Mouse (Mus musculus) kidney, postnatal 25 days (tissue): ENCODE results near the gene Exoc6.
"Not testable (repeated sequence)": the region's sequence is repeated elsewhere in the genome, so short reads cannot be mapped to it uniquely, and the experiment has no call there.

Source experiments
- DNase-seq, 2 experiments: peaks; one replicate each; pipeline ENCODE4 v3.0.0; 2021; ENCODE audit warnings: mixed read lengths in 2 of 2

Gene Exoc6

DNA sequence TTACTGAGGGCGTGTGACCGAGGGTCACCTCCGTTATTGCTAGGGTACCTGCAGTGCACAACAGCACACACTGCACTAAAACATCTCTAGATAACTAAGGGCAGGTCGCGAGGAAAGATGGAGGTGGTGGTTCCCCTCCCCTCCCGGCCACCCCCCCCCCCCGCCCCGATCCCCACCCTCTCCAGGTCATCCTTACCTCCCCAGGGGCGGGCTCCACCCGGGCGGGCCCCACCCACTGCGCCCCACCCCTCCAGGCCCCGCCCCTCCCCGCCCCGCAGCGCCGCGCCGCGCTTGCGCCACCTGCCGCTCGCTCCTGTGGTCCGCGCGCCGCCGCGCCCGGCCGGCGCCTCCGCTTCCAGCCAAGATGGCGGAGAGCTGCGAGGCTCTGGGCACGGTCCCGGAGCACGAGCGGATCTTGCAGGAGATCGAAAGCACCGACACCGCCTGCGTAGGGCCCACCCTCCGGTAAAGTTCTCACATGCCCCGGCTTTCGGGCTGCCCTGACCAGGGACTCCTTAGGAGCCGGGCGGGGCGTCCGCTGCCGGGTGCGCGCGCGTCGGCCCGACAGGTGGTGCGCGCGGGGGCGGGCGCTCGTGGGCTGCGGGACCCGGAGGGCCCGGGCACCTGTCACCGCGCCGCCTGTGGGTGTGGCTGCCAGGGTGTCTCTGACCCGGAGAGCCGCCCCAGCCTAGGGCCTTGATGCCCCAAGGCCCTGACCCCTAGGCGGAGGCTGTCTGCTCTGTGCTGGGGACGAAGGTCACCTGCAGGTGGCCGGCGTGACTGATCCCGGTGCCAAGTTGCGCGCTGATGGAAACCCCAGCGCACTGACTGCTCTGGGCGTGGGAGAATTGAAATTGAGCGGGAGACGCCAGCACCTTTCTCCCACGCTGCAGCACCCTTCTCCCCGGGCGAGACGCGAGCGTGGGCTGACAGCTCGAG, at the start of gene Exoc6:
Gene Exoc6, plus strand, starts transcription at position 318 of the 939 bp plus-strand sequence.
- peak; percentile 80 to 92 for DNase-seq

DNA sequence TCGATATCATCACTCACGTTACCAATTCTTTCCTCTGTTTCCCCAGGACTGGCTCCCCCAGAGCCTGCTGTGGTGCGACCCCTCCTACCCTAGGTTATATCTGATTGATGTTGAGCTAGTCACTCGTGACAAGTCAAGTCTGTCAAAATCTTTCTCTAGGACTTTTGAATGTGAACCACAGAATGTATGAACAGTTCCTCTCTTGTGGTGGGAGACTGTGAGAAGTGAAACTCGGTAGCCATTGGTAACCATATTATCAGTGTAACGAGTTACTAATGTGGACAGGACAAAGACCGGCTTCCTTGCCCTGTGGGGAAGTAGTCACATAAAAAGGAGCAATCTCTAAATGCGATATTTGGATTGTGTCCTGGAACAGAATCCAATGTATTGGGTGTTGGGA, 47.2 kb upstream of the Exoc6 start:
- DNase-seq = no peak

DNA sequence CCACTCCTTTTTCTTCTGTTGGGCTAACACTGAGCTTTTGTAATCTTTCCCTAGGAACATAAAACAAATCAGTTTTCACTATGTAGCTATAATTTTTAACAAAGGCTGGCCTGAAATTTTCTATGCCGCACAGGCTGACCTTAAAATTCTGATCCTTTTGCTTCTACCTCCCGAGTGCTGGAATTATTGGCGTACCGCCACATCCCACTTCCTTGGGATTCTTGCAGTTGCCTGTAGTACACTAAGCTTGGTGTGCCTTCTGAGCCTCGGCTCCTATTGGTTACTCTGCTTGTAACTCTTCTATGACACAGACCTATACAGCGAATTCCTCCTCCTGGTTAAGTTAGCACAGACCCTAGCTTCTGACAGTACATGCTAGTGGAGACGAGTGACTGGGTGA, 44.2 kb upstream of the Exoc6 start:
- peak; percentile 35 to 46 for DNase-seq

DNA sequence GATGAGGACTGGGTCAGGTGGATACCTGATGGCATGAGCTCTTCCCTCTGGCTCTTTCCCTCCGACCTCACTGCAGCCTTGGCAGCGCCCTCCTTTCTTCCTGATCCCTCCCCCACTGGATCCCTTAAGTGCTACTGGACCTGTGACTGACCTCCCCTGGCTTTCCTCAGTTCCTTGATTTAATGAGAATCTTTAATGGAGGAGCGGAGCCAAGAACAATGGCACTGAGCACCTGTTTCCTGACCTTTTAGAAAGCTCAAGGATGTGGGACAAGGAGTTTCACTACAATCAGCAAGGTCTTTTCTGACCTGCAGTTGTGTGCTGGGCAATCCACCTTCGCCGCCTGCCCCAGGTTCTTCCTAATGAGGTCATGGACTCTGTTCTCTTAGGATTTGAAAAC, 43.6 kb upstream of the Exoc6 start:
- no peak for DNase-seq

DNA sequence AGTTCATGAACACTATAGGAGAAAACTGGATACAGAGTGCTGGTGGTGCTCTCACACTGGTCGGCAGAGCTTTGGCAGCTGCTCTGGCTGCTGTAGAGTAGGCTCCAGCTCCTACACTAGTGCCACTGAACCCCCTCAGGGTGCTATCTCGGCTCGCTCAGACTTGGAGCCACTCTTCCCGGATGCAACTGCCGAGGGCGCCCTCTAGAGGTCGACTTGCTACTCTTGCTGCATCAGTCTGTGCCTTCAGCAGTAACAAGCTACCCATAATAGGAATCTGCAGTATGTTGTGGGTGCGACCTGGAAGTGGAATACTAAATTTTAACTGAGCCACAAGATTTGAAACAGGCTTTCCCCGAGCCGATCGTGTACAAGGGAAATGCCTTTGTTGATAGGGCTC, 40.5 kb upstream of the Exoc6 start:
- DNase-seq = peak; percentile 81 to 88

DNA sequence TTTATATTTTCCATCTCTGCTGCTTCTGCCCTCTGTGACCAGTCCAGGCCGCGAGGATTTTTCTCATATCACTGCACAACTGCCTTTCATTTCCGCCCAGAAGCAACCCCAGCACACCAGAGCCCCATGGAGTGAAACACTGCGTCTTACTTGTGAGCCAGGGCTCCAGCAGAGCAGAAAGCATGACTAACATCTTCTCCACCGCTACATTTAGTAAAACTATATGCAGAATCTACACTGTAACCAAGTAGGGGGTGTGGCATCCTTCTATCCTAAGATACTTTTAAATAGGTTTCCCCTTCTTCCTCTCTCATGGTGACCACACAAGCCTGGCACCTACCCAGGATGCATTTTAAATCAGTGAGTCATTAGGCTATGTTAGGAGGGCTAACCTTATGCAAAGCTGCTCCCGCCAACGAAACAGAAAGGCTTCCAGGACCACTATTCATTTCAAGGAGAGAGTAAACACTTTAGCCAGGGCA, 35.4 kb upstream of the Exoc6 start:
- no peak for DNase-seq

DNA sequence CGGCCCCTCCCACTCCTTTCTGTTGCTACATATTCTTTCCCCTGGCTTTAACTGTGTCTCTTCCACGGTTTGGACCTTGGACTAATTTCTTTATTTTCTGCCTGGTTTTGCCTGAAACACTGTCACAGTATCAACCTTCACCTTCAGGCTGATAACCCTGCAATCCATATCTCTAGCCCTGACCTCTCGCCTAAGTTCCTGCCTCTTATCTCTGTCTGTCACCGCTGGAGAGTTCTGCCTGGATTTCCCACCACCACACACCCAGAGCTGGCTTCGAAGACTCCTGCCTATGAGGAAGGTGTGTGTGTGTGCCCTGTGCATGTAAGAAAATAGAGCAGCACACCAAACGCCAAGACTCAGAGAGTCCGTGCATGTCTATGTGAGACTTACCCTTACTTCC, 32.8 kb upstream of the Exoc6 start:
- DNase-seq = no peak

DNA sequence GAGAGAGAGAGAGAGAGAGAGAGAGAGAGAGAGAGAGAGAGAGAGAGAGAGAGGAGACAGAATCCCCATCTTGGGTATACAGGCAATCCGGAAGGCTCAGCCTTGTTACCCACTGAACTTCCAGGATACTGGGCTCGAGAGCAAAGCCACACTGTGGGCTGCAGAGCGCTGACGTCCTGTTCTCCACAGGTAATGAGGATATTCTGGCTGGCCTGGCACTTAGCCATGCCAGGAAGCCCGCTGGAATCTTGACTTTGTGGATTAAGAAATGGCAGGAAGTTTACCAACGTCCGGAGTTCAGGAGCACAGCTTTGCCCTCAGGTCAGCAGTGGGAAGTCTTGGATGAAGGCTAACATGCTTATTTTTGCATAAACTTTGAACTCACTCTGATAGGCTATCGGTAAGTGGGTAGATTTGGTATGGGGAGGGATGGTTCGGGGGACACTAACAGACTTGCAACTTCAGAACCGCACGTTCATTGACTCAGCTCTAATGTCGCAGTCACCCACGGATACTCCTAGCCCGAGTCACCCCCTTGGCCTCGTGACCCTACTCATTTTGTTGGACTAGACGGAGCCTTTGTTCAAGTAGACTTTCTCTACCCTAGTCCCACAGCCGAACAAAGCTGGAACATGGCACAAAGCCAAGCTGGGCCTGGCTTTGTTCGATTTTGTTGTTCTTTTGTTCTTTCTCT, 29.3 kb upstream of the Exoc6 start:
- peak in 1 of 2 experiments; percentile 20 for DNase-seq

DNA sequence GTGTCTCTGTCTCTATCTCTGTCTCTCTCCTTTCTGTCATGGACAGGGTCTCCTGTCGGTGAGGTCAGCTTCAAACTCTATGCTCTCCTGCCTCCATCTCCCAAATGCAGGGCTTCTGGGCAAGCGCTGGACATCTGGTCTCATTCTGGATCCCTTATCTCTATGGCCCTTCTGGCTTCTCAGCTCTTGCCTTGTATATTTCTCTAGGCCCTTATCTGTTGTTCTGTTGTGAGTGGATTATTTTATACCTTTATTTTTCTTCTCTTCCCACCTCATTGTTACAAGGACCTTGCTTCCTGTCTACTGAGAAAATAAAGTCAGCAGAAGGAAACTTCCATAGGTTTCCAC, 28.8 kb upstream of the Exoc6 start:
- no peak for DNase-seq

DNA sequence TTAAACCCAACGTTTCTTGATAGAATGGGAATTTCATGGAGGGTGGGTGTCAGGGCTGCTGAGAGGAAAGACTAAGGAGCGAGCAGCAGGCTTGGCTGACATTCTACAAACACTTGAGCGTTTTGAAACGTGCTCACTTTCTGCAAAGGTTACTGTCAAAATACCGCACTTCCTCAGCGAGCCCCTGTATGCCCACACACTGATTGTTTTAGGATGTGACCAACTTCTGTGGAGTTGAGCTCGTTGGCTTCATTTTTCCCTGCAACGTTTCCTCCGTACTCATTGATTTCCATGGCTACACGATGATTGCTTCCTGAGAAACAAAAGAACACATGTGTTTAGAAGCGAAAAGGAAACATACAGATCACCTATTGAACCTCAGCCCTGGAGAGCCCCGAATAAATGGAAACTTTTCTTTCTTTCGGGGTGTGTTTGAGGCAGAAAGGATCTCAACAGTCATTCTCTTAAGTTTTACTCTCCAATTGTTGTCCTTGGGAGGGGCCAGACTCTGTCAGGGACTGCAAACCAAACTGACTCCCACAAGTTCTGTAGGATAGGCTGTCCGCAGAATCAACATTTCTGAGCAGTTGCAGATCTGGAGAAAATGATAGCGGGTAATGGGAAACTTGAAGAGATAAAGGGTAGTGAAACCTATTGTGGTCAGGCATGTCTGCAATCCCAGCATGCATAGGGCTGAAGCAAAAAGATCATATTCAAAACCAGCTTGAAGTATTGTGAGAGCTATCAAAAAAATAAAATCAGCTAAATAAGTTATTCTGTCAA, 26.7 kb upstream of the Exoc6 start:
- DNase-seq = no peak

DNA sequence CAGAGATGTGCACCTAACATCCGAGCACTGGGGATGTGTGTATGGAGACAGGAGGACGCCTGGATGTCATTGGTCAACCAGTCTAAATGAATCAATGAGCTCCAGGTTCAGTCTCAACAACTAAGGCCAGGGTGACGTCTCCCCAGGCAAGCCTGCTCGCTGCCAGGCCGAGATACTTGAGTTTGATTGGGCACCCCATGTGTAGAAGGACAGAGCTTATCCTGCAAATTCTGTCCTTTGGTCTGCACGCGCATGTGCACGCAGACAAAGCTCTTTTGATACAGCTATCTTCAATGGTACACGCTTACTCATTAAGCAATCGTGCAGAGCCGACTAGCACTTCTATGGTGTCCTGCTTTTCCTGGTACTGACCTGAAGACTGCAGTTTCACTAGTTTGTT, 24.3 kb upstream of the Exoc6 start:
- no peak for DNase-seq

DNA sequence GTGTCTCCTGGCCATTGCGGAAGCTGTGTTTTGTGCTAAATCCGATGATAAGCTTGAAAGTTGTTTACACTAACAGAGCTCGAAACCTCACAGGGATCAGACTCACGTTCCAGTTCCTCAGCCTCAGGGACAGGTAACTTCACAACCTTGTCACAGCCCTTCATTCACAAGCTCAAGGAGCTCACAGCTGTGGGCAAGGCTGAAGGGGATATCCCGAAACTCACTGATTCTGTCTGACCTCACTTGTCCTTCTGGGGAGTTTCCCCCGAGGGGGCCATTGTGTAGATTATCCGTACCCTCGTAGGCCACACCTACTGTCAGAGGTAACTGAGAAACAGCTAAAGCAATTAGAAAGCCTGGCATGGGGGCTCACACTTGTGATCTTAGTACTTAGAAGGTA, 23.4 kb upstream of the Exoc6 start:
- DNase-seq = no peak

DNA sequence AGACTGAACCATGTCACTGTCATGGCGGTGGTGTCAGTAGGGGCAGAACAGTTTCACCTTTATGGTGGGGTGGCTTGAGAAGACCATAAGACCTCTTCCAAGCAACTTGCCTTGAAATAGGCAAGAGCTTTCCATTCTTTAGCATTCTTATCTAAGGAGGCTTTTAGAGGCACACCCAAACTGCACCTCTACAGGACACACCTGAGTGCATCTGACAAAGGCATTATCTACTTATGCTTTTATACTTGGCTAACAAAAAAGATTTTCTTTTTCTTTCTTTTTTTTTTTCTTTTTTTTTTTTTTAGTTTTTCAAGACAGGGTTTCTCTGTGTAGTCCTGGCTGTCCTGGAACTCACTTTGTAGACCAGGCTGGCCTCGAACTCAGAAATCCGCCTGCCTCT, 22.5 kb upstream of the Exoc6 start:
- not testable (repeated sequence) for DNase-seq

DNA sequence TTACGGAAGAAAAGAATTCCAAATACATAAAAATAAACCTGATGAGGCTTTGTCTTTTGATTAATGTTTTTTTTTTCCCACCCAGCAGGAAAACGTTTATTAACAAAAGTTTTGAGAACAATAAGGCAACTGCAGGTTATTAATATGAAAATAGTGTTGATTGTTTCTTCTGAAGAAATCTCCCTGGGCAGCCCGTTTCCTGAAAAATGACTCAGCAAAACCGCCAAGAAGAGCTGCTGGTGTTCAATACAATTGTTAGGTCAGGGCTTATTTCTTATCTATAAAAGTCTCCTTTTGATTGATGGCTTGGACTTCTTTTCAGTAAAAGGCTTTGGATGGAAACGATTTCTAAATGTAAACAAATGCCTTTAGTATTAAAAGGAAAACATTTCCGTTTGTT, 21.6 kb upstream of the Exoc6 start:
- no peak for DNase-seq

DNA sequence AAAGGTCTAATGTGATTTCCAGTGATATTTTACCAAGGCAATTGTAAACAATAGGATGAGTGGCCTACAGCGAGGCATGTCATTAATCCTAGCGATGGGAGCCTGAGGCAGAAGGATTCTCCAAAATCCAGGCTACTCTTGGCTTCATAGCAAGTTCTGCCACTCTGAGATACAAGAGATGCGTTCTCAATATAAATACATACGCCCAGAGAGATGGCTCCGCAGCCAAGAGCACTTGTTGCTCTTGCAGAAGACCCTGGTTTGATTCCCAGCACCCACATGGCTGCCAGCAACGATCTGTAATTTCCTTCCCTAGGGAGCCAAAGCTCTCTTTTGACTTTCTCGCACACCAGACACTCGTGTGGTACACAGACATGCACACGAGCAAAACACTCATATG, 20.9 kb upstream of the Exoc6 start:
- DNase-seq = no peak

DNA sequence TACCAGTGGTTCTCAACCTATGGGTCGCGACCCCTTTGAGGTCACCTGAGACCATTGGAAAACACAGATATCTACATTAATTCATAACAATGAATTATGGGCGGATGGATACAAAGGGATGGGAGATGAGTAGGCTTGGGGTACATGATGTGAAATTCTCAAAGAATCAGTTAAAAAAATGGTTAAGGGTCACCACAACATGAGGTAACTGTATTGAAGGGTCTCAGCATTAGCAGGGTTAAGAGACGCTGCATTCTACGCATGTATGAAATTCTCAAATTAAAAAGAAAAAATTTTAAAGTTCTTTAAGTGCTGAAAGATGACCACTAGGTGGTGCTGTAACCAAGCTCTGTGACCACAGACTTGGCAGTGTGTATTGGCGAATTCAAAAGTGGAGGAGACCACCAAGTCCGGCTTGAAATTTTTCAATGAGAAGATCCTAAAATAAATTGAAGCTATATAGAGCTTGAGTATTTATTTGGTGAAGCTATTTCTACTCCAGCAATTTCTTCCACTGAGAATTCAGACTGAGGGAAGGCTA, 20.2 kb upstream of the Exoc6 start:
- DNase-seq = peak in 1 of 2 experiments; percentile 72

DNA sequence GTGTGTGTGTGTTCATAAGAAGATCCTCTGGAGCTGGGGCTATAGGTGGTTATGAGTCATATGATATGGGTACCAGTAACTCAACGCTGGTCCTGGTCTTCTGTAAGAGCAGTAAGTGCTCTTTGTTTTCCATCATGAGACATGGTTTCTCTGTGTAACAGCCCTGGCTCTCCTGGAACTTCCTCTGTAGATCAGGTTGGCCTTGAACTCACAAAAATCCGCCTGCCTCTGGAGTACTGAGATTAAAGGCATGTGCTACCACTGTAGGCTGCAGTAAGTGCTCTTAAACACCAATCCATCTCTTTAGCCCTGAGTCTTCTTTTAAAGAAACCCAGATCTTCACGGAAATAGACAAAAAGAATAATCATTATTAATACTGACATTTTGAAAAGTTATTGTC, 19.6 kb upstream of the Exoc6 start:
- DNase-seq = no peak

DNA sequence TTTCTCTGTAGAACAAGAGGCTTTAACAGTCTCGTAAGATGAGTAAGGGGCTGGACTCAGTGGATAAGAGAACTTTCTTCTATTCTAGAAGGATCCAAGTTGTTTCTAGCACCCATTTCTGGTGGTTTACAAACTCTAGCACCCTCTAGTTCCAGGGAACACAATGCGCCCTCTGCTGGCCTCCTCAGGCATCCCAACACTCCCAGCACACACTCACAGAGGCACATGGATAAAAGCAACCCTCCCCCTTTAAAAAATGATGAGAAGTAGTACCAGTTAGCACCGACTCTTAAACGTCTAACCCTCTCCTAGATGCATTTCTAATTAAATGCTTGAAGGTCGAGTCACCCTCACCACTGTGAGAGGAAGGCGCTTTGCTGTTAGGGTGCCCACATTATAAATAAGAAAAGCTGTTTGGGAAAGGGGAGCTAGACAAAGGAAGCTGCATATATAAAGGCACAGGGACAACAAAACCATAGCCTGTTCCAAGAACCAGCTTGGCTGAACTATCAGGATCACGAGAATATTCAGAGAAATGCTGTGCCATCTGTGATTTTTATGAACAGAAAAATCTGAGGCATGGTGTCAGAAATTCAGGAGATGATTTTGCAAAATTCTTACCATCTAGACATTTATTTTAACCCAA, 18.9 kb upstream of the Exoc6 start:
- DNase-seq = peak in 1 of 2 experiments; percentile 33

DNA sequence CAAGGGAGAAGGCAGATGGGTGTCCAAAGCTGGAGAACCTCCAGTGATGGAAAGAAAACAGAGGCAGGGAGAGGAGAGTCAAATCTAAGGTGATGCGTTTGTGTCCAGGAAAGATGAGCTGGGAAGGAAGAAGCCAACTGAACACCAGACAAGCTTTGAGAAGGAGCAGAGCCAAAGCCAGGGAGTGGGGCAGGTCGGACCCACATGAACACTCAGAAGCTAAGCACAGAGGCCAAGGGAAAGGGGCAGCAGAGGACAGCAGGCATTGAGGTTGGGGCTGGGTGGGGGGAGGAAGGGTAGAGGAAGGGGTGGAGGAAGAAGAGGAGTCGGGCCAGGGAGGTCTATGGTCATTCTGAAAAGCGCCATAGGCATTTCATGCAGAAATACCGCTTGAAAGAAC, 17.0 kb upstream of the Exoc6 start:
- no peak for DNase-seq

DNA sequence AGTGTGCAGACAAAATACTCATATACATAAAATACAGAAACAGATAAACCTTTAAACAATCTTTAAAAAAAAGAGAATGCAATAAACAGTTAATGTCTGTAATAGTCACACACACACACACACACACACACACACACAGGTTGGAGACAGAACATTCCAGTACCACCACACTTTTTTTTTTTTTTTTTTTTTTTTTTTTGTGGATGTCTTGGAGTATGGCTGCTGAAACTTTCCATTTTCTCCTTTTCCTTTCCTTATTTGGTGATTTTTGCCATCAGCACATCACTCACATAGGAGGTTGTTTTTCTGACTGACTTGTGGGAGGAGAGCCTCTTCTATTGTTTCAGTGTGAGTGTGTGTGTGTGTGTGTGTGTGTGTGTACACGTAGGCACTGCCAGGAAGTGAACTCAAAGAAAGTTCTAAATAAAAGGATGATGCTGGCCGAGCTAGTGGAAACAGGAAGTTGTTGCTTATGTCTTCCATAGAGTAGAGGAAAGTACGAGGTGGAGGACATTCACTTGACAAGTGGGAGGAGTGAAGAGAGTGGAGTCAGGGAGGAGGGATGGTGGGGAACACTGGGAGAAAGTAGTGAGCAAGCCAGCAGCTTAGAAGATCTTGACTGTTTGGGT, 15.4 kb upstream of the Exoc6 start:
- DNase-seq = no peak

DNA sequence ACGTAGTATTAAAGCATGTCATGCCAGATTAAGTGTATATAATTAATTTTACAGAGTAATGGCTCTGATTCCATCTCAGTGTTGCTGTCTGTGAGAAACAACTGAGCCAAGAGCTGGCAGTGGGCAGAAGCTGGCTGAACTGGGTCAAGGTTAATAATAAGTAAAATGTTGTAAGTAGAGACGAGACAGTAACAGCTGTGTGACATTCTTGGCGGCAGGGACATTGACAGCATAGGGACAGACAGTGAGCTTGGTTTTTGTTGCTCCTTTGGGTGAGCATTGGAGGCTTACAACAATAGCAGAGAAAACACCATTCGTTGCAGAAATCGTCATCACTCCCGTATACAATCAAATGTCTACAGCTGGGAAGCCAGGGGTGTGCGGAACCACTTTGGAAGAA, 13.8 kb upstream of the Exoc6 start:
- DNase-seq = peak in 1 of 2 experiments; percentile 6

DNA sequence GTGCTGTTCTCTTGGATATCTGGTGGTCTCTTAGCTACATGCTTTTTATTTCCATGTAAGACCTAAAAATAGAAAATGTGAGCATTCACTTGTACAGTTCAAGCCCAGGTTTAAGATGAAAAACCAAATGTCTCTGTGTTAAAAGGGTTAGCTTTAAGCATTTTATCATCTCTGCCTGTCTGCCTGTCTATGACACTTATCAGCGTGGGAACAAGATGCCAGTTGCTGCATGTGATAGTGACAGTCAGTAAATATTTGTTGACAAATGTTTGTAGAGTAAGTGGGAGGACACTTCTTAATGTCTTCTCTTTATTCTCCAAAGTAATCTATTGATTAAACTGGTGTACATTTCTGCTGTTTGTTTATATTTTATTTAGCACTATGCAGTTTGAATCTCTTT, 12.5 kb upstream of the Exoc6 start:
- no peak for DNase-seq
